Mouse (Mus musculus): Measurements from ENCODE around the gene Commd2. TPM values are rescaled to one million over a fixed set of nuclear protein-coding genes. Genes with fewer than 3 reads are reported as not detected.

The Commd2 gene
- total RNA-seq (2021) = 10 to 100 TPM; 19.9 to 22.1 TPM
- long read RNA-seq, experiment 1, transcript Commd2-202 (5 exons, 2,992 nt) = major isoform, 23 of 33 reads
- long read RNA-seq, experiment 1, partial matches to known transcripts = 9 of 33 reads
- long read RNA-seq, experiment 1, other reads (novel, unspliced or antisense) = 1 of 33 reads
- long read RNA-seq, experiment 2, transcript Commd2-202 (5 exons, 2,992 nt) = major isoform, 14 of 25 reads
- long read RNA-seq, experiment 2, partial matches to known transcripts = 11 of 25 reads
- long read RNA-seq, experiment 2, other reads (novel, unspliced or antisense) = 0 of 25 reads

GRCm38 (mm10) chr3:57651231-57651864 lies at the start of gene Commd2:
Commd2 (minus strand) TSS chr3:57651715.
- DNase-seq (ENCODE audit: low spot score in 2 of 2) = peak; percentile 92 to 93

DNA sequence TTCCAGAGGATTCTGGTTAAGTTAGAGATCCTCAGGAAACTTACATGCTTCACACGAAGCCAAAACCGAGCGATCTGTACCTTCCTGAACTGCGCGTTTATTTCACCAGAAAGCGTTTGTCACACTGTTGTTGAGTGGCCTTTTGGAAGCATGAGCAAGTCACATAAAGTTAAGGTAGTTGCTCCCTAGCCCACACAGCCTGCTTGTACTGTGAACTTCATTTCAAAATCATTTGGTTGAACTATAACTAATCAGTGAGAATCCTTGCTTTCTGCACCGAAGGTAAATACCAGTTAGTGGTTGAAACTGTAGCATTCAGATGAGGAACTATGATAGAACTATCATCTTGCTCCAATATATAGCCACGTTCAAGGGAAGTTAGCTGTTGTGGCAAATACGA lies 45.3 kb upstream of the Commd2 start:
- DNase-seq (ENCODE audit: low spot score in 2 of 2) = no peak

GRCm38 (mm10) chr3:57696249-57696648 lies 44.7 kb upstream of the Commd2 start:
- DNase-seq (ENCODE audit: low spot score in 2 of 2) = no peak

DNA sequence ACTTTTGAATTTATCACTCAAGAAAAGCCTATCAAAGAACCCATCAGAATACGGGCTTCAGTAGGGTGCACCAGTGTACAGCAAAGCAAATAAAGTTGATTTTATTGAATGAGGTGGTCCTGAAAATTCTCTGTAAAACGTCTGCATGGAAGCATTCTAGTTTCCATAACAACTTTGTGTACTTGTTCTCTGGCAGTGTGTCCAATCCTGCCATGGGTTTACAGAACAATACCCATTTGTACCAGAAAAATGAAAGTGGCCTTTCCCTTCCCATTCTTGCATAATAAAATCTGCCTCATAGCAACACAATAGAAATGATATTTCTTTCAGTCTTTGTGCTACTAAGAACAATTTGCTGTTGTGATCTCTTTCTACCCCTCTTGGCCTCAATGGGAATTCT lies 41.2 kb upstream of the Commd2 start, which contains the start of gene Ankub1:
Gene Ankub1 (minus strand): TSS at position 81 of the 400 bp plus-strand sequence.
- DNase-seq (ENCODE audit: low spot score in 2 of 2) = no peak

DNA sequence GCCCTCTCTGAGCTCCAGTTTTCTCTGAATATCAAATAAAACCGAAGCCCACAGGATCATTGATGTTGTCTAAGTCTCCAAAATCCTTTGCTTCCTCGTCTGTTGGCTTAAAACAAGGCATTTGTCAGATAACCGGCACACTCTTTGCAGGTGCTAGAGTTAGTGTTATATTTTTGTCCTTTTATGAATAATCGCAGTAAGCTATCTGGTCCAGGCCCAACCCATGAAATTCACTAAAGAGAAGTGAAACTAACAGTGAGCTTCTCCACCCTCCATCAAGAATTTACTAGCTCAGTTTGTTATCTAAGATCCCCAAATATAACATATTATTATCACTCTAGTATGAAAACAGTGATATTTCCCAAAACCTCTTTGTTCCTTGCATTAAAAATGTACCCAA lies 40.3 kb upstream of the Commd2 start:
- no peak for DNase-seq (ENCODE audit: low spot score in 2 of 2)

DNA sequence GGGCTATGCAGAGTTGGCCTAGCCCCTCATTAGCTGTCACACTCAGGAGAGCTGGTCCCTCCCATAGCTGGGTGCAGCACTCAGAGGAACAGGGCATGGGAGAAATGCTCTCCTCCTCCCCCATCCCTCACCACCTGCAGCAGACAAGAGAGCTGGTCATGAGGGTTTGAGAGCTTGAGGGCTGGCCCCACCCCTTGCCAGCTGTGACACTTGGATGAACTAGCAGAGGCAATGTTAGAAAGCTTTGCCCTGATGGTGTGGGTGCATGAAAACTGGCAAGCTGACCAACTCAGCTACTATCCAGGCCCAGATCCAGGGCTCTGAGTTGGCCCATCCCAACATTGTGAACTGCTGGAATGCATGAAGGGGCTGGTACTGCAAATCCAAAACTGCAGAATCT lies 26.3 kb upstream of the Commd2 start:
- peak; percentile 4 to 5 for DNase-seq (ENCODE audit: low spot score in 2 of 2)

DNA sequence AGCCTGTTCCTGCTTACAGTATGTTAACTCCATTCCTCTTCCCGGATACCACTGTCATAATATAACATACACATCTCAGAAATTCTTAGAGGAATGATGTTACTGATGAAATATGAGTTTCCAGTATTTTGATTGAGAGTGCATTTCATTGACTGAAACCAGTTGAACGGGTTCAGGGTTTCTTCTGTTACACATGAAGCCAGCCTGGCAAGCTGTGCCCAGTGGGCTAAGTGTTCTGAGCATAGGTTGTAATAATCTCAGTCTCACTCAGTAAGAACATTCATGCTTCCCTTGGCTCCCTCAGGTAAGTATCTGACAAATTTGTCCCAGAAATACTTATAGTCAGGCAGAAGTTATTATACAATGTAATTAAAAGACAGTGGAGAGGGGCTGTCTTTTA lies 22.6 kb upstream of the Commd2 start:
- DNase-seq (ENCODE audit: low spot score in 2 of 2) = no peak

DNA sequence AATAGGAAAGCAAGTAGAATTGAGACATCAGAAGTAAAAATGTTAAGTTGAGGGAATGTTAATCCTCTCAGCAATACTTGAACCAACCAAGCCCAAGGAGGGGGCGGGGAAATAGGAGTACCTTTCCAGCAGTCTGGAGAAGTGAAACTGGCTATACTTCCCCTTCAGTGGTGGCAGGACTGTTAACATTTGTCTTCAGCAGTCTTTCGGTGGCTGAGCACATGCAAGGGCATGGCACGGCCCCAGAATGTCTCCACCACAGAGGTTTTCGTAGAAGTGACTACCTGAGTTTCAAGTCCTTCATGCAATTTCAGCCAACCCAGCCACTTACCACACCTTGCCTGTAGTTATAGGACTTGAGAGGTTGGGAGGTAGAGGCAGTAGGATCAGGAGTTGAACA lies 22.1 kb upstream of the Commd2 start:
- DNase-seq (ENCODE audit: low spot score in 2 of 2) = no peak

GRCm38 (mm10) chr3:57667054-57667723 lies 15.7 kb upstream of the Commd2 start:
- DNase-seq (ENCODE audit: low spot score in 2 of 2) = peak; percentile 77 to 79

GRCm38 (mm10) chr3:57665880-57666279 lies 14.4 kb upstream of the Commd2 start:
- no peak for DNase-seq (ENCODE audit: low spot score in 2 of 2)

- no peak for DNase-seq (ENCODE audit: low spot score in 2 of 2)
Observed at GRCm38 (mm10) chr3:57664682-57665081, 13.2 kb upstream of the Commd2 start.

- peak; percentile 41 to 72 for DNase-seq (ENCODE audit: low spot score in 2 of 2)
Observed at GRCm38 (mm10) chr3:57663731-57664130, 12.2 kb upstream of the Commd2 start.

- DNase-seq (ENCODE audit: low spot score in 2 of 2) = no peak
Observed at GRCm38 (mm10) chr3:57658608-57659007, 7.1 kb upstream of the Commd2 start.

DNA sequence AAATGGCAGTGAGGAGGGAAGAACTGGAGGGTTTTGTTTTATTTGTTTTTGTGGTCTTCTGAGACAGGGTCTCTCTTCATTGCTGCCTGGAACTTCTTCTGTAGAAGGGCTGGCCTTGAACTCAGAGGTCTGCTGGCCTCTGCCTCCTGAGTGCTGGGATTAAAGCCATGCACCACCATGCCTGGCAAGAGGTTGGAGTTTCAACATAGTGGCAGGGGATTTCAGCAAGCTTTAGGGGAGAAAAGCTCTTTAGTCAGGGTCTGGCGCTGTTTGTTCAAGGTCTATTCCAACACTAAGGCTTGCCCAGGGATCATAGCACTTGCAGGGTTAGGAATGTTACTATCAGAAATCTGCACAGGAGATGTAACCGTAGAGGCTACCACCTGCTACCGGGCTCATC lies 2.1 kb upstream of the Commd2 start:
- DNase-seq (ENCODE audit: low spot score in 2 of 2) = no peak

- DNase-seq (ENCODE audit: low spot score in 2 of 2) = no peak
Observed at GRCm38 (mm10) chr3:57652485-57652884, 970 bp upstream of the Commd2 start.

DNA sequence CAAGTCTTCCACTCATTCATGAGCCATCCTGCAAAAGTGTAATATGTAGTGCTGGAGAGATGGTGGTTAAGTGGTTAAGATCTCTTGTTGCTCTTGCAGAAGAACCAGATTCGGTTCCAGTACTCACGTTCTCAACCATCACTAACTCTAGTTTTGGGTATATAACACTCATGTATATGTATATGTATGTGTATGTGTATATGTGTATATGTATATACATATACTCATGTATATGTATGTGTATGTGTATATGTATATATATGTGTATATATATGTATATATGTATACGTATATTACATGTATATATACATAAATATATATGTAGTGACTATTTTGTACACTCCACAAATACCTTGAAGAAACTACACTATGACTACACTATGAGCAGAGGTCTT lies 347 bp upstream of the Commd2 start:
- no peak for DNase-seq (ENCODE audit: low spot score in 2 of 2)

DNA sequence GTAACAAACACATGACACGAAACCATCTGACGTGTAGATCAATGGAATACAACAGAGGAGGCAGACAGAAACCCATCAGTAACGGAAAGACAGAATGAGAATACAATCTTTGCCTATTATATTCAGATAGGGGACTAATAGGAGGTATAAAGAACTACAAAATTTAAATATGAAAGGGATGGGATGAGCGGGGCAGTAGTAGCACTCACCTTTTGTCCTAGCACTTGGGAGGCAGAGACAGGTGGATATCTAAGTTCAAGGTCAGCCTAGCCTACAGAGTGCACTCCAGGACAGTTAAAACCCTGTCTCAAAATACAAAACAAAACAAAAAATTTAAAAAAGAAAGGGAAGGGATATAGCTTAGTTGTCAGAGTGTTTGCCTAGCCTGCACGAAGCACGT lies 8.3 kb downstream of the Commd2 start:
- no peak for DNase-seq (ENCODE audit: low spot score in 2 of 2)

GRCm38 (mm10) chr3:57637596-57637995 lies 13.9 kb downstream of the Commd2 start:
- no peak for DNase-seq (ENCODE audit: low spot score in 2 of 2)

- DNase-seq (ENCODE audit: low spot score in 2 of 2) = peak in 1 of 2 experiments; percentile 8
Observed at GRCm38 (mm10) chr3:57634763-57635487, 16.6 kb downstream of the Commd2 start.

DNA sequence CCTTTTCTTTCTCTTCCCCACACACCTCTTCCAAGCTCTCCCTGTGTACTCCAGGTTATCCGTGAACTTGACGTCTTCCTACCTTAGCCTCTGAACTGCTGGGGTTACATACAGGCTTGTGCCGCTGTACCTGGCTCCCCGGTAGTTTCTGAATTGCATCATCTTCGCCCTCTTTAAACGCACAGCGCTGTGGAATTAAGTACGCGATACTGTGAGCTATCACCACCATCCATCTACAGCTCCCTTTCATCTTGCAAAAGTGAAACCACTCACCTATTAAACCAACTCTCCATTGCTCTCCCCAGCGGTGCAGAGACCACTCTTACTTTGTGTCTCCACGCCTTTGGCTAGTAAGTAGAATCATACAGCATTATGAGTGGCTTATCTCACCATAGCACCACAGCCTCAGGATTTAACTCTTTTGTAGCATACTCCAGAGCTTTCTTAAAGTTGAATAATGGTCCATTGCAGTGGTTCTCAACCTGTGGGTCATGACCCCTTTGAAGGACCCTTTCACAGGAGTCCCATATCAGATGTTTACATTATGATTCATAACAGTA lies 24.5 kb downstream of the Commd2 start:
- no peak for DNase-seq (ENCODE audit: low spot score in 2 of 2)

GRCm38 (mm10) chr3:57625275-57625997 lies 26.1 kb downstream of the Commd2 start:
- DNase-seq (ENCODE audit: low spot score in 2 of 2) = peak; percentile 70 to 84

Measured in left cerebral cortex, adult 18-20 months (tissue).